Mouse (Mus musculus): ENCODE measurements at regions not wholly inside any gene's neighbourhood (a gene's known extent, or its start where the extent isn't known, plus 50 kb on each side); places are given as distances from the start of the nearest gene placed in this dataset.

- Histone ChIP-seq H3K27me3 (replicated peaks) (no peaks in the 10 kb centered on the region), H3K36me3 (no peaks in the 10 kb centered on the region), H3K4me2 (no peak overlapping the region), H3K9me3 (replicated peaks) (no peaks in the 10 kb centered on the region), H3K9ac (no peak overlapping the region), H3K4me1 (no peaks in the 10 kb centered on the region), H3K4me3 (no peak overlapping the region), H3K27ac (no peak overlapping the region)
- no peak for ATAC-seq
- WGBS (ENCODE audit: insufficient replicate concordance): 59% methylated on average over 7 of the region's 7 CpGs
These were observed 168.1 kb upstream of the Rgma start for GRCm38 (mm10) chr7:73206922-73207811.

- no peaks in the 10 kb centered on the region for H3K36me3 ChIP-seq
- H3K9me3 ChIP-seq (replicated peaks): no peaks in the 10 kb centered on the region
- WGBS (ENCODE audit: insufficient replicate concordance): 55% methylated on average over 4 of the region's 4 CpGs
- no peaks in the 10 kb centered on the region for H3K27me3 ChIP-seq (replicated peaks)
- H3K4me1 ChIP-seq: no peaks in the 10 kb centered on the region
- H3K4me3 ChIP-seq: no peak overlapping the region
- no peak overlapping the region for H3K9ac ChIP-seq
- ATAC-seq: no peak
- no peak overlapping the region for H3K27ac ChIP-seq
- H3K4me2 ChIP-seq: no peak overlapping the region
These were observed 166.9 kb upstream of the Rgma start for GRCm38 (mm10) chr7:73208479-73208816.

- ATAC-seq: no peak
- Histone ChIP-seq H3K4me1 (no peaks in the 10 kb centered on the region), H3K9ac (no peak overlapping the region), H3K36me3 (no peaks in the 10 kb centered on the region), H3K4me2 (no peak overlapping the region), H3K9me3 (replicated peaks) (no peaks in the 10 kb centered on the region), H3K4me3 (no peak overlapping the region), H3K27ac (no peak overlapping the region), H3K27me3 (replicated peaks) (no peaks in the 10 kb centered on the region)
- 38% methylated on average over 18 of the region's 18 CpGs for WGBS (ENCODE audit: insufficient replicate concordance)
These were observed 166.3 kb upstream of the Rgma start for GRCm38 (mm10) chr7:73208817-73209602.

- no peak overlapping the region for H3K4me3 ChIP-seq
- no peak overlapping the region for H3K9ac ChIP-seq
- no peak for ATAC-seq
- WGBS (ENCODE audit: insufficient replicate concordance): 72% methylated on average over 7 of the region's 7 CpGs
- H3K36me3 ChIP-seq: no peaks in the 10 kb centered on the region
- no peaks in the 10 kb centered on the region for H3K4me1 ChIP-seq
- H3K9me3 ChIP-seq (replicated peaks): no peaks in the 10 kb centered on the region
- no peak overlapping the region for H3K4me2 ChIP-seq
- H3K27ac ChIP-seq: no peak overlapping the region
- no peaks in the 10 kb centered on the region for H3K27me3 ChIP-seq (replicated peaks)
These were observed 165.2 kb upstream of the Rgma start for GRCm38 (mm10) chr7:73210078-73210477.

GRCm38 (mm10) chr7:73222237-73222915, 152.9 kb upstream of the Rgma start:
- no peaks in the 10 kb centered on the region for H3K9me3 ChIP-seq (replicated peaks)
- no peak overlapping the region for H3K4me2 ChIP-seq
- no peaks in the 10 kb centered on the region for H3K4me1 ChIP-seq
- no peak overlapping the region for H3K4me3 ChIP-seq
- H3K27ac ChIP-seq: no peak overlapping the region
- H3K36me3 ChIP-seq: no peaks in the 10 kb centered on the region
- 22% methylated on average over 4 of the region's 4 CpGs for WGBS (ENCODE audit: insufficient replicate concordance)
- no peak for ATAC-seq
- no peaks in the 10 kb centered on the region for H3K27me3 ChIP-seq (replicated peaks)
- H3K9ac ChIP-seq: no peak overlapping the region

- Histone ChIP-seq H3K27me3 (replicated peaks) (no peaks in the 10 kb centered on the region), H3K36me3 (no peaks in the 10 kb centered on the region), H3K9me3 (replicated peaks) (no peaks in the 10 kb centered on the region), H3K27ac (no peak overlapping the region), H3K4me1 (no peaks in the 10 kb centered on the region), H3K4me3 (no peak overlapping the region), H3K9ac (no peak overlapping the region), H3K4me2 (no peak overlapping the region)
- 48% methylated on average over 2 of the region's 2 CpGs for WGBS (ENCODE audit: insufficient replicate concordance)
- ATAC-seq: no peak
These were observed 152.3 kb upstream of the Rgma start for GRCm38 (mm10) chr7:73222929-73223512.

GRCm38 (mm10) chr7:73233539-73234158, 141.7 kb upstream of the Rgma start:
- Histone ChIP-seq H3K9me3 (replicated peaks) (no peaks in the 10 kb centered on the region), H3K4me2 (no peak overlapping the region), H3K4me3 (no peak overlapping the region), H3K36me3 (no peaks in the 10 kb centered on the region), H3K9ac (no peak overlapping the region), H3K27me3 (replicated peaks) (no peaks in the 10 kb centered on the region), H3K4me1 (no peaks in the 10 kb centered on the region), H3K27ac (no peak overlapping the region)
- no peak for ATAC-seq
- WGBS (ENCODE audit: insufficient replicate concordance): 86% methylated on average over 8 of the region's 8 CpGs

GRCm38 (mm10) chr7:73238486-73238885, 136.8 kb upstream of the Rgma start:
- Histone ChIP-seq H3K4me3 (no peak overlapping the region), H3K9me3 (replicated peaks) (no peaks in the 10 kb centered on the region), H3K4me1 (no peaks in the 10 kb centered on the region), H3K9ac (no peak overlapping the region), H3K4me2 (no peak overlapping the region), H3K36me3 (no peaks in the 10 kb centered on the region), H3K27me3 (replicated peaks) (no peaks in the 10 kb centered on the region), H3K27ac (no peak overlapping the region)
- WGBS (ENCODE audit: insufficient replicate concordance): 32% methylated on average over 4 of the region's 4 CpGs
- no peak for ATAC-seq

GRCm38 (mm10) chr7:73243591-73244355, 131.5 kb upstream of the Rgma start:
- Histone ChIP-seq H3K27ac (no peak overlapping the region), H3K36me3 (no peaks in the 10 kb centered on the region), H3K4me3 (no peak overlapping the region), H3K4me1 (no peaks in the 10 kb centered on the region), H3K9me3 (replicated peaks) (no peaks in the 10 kb centered on the region), H3K27me3 (replicated peaks) (no peaks in the 10 kb centered on the region), H3K4me2 (no peak overlapping the region), H3K9ac (no peak overlapping the region)
- 42% methylated on average over 8 of the region's 9 CpGs for WGBS (ENCODE audit: insufficient replicate concordance)
- ATAC-seq: no peak

GRCm38 (mm10) chr7:73245431-73245830, 129.9 kb upstream of the Rgma start:
- no peaks in the 10 kb centered on the region for H3K36me3 ChIP-seq
- no peaks in the 10 kb centered on the region for H3K9me3 ChIP-seq (replicated peaks)
- H3K4me3 ChIP-seq: no peak overlapping the region
- no peaks in the 10 kb centered on the region for H3K27me3 ChIP-seq (replicated peaks)
- no peak overlapping the region for H3K27ac ChIP-seq
- no peak overlapping the region for H3K9ac ChIP-seq
- H3K4me2 ChIP-seq: no peak overlapping the region
- 59% methylated on average over 2 of the region's 2 CpGs for WGBS (ENCODE audit: insufficient replicate concordance)
- ATAC-seq: no peak
- H3K4me1 ChIP-seq: no peaks in the 10 kb centered on the region

- Histone ChIP-seq H3K9ac (no peak overlapping the region), H3K36me3 (no peaks in the 10 kb centered on the region), H3K27ac (no peak overlapping the region), H3K4me1 (no peaks in the 10 kb centered on the region), H3K27me3 (replicated peaks) (no peaks in the 10 kb centered on the region), H3K9me3 (replicated peaks) (no peaks in the 10 kb centered on the region), H3K4me2 (no peak overlapping the region), H3K4me3 (no peak overlapping the region)
- 69% methylated on average over 8 of the region's 8 CpGs for WGBS (ENCODE audit: insufficient replicate concordance)
- ATAC-seq: no peak
These were observed 124.7 kb upstream of the Rgma start for GRCm38 (mm10) chr7:73250593-73250992.
